Mouse (Mus musculus) right cerebral cortex, postnatal 36 days (tissue): ENCODE measurements around the gene Cyth4.
A peak's percentile ranks its signal among the peaks of the same experiment; 100 is the strongest.

Experiments used
- DNase-seq, 2 experiments: peaks; one replicate each; pipeline ENCODE4 v3.0.0; 2022; ENCODE audit warnings: low spot score in 2 of 2, mixed read lengths in 1 of 2

Cyth4 gene

DNA sequence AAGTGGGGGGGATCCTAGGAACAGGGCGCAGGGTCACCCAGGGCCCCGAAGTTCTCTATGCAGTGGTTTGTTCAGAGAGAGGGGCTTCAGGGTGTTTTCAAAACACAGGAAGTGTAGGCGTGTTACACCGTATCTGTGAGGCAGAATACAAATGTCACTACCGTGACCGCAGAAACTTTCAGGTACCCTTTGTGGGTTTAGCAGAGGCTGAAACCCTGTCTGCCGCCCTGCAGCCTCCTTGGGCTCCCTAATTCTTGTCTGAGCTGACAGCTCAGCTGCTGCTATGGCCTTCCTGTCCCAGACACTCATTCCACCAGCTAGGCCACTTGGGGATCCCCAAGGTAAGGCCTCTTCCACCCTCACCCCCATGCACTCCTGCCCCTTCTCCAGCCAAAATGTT is 17.7 kb downstream of the Cyth4 start:
- DNase-seq, result no peak

DNA sequence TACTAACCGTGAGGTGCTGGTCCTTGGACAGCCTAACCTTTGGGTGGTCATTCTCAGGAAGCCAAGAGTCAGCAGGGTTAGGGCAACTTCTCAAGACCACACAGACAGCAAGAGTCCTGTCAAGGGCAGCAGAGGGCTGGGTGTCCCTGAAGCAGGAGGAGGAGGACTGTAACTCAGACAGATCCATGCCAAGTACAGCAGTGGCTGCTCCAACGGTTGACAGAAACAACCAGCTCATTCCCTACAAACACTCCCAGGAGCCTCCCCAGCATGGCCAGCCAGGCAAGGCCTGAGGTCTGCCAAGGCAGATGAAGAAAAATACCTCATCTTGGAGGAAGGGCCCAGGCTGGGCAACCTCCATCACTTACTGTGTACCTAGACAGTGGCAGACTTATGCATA is 20.1 kb downstream of the Cyth4 start:
- no peak for DNase-seq

DNA sequence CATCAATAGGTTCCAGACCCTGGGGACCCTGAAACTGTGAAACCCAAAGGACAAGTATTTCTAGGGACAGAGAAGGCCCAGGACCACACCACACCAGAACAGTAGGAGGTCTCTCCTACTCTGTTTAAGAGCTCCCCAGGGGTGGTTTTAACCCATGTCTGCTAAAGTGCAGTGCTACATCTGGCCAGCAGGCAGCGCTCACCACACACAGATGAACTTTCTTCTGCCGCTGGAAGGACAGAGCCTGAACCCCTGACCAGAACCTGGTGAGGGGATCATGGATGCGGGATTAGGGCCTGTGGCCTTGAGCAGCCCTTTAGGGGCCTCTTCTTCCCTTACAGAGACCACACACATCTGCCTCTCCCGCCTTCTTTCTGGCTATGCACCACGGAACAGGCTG is 26.6 kb downstream of the Cyth4 start:
- peak; percentile 54 to 59 for DNase-seq

DNA sequence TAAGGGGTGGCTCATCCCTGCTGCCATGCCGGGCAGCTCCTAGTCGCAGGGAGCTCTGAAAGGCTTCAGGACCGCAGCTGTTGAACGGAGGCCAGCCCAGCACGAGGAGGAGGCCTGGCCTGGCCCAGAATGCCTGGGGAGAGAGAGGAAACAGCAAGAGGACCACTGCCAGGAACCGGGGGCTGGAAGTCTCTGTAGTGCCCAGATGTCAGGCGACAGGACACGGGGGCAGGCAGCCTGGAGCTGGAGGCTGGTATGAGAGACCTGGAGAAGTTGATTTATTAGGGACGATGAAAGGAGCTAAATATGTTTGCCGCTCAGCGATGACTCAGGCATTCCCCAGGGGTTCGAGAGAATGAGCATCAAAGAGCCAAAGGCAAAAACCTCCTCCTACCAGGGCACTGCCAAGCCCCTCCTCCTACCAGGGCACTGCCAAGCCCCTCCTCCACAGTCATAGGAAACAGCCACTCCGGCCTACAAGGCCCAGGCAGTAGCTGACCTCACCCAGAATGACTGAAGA is 27.6 kb downstream of the Cyth4 start:
- no peak for DNase-seq

DNA sequence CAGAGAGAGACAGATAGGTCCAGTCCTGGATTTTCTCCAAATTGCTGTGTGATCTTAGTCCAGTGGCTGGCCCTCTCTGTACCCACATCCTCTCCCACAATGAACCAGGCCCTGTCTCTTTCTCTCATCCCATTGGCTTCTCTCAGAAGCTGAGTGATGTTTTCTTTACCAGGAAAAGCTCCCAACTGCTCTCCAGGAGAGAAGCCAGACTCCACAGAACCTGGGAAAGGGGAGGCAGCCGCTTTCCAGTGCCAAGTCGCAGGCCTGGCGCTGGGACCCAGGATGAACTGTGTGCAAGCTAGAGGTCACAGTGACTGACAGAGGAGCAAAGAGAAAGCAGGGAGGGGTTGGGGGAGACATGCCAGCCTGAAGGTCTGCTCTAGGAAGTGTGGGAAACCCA is 28.1 kb downstream of the Cyth4 start:
- no peak for DNase-seq

DNA sequence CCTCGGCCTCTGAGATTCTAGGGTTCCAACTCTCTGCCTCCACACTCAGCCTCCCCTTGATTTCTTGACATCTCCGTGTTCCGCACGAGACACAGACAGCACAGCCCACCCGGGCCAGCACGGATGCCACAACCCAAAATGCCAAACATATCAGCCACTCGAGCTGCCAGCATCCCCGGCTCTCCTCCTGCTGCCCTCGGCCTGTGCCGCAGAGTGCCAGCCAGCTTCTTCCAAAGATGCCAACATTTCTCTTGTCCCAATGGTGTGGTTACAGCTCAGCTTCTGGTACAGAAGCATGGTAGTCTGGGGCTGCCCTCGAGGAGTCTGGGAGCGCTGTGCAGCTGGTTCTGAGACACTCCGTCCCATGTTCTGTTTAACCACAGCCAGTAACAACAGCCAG is 29.4 kb downstream of the Cyth4 start:
- DNase-seq, result no peak

DNA sequence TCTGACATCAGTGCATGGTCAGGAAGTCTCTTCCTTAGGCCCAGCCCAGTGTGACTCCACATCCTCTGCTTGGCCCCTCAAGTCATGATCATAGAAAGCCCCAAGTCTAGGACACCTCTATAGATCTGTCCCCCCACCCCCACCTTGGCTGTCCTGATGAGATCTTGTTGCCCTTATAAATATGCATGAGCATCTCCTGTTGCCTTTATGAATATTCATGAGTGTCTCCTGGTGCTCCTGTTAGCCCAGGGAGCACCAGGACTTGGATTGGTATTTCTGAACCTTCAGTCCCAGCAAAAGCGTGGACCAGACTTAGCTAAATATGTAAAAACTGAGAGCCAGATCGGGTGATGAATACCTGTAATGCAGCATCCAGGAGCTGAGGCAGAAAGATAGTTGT is 35.5 kb downstream of the Cyth4 start:
- DNase-seq, result no peak

DNA sequence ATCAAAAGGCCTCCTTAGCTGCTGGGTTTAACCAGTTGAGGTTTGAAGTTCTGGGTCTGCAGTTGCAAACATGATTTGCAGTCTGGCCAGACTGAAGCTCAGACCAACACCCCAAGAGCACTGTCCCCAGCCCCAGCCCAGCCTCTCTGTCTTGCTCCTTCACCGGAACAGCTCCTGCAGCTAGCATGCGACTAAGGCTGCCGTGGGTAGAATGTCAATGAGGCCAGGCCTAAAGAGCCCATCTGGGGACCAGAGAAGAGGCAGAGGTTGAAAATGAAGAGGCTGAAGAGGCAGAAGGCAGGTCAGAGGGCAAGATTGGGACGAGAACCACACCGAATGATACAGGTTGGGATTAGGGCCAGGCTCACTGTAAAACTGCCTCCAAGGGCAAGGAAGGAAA is 36.6 kb downstream of the Cyth4 start:
- DNase-seq, result no peak

DNA sequence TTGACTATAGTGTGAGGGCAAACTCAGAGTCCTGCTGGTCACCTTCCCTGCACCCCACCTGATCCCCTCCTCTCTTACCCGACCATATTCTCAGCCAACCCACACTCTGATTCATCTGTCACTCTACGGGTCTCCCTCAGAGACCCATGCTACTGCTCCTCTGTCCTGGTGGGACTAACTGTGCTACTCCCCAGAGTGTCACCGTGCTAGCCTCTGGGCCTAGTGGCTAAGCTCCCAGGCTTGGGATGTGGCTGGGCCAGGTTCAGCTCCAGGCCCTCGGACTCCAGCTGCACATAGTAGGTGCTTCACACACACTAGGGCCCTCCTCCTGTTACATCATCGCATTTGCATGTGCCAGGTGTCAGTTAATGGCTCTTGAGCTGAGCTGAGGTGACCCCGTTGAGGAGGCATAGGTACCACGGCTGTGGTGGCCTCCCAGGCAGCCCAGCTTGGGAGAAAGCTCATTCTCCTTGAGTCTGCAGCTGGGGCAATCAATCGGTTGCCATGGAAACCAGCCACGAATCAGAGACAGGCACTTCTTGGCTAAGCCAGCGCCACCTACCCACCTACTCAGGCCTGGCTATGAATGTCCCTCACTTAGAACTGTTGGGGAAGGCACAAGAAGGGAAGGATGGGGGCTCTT is 37.4 kb downstream of the Cyth4 start:
- DNase-seq, result peak; percentile 69 to 70

DNA sequence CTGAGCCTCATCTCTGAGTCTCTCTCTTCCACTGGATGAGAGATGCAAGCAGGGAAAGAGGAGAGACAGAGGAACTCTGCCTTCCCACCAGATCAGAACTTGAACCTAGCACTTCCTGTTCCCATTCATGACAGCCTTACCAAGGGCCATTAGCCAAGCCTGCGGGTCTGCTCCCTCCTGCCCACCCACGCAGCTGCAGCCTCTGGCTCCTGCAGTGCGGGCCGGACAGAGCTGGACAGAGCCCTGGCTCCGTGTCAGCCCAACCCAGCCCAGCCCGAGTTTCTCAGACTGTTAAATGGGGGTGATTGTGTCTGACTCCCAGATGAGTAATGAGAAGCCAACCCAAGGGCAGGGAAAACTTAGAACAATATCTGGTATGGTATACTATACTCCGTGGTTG is 38.4 kb downstream of the Cyth4 start:
- peak in 1 of 2 experiments; percentile 20 for DNase-seq

DNA sequence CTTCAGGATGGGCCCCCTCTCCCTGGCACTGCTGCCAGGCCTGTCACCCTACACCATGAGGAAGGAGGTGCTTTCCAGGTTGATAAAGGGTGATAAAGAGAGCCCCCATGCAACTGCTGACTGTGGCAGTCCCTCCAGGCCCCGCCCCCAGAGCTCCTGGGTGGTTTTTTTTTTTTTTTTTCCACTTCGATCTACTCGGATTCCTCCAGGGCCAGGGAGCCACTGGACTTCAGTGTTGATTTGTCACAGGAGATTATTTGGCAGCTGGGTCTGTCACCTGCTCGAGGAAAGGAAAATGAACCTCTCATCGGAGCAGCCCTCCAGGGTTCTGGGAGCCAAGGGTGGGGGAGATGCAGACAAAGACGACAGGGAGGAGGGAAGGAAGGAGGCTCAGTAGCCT is 46.8 kb downstream of the Cyth4 start:
- no peak for DNase-seq

DNA sequence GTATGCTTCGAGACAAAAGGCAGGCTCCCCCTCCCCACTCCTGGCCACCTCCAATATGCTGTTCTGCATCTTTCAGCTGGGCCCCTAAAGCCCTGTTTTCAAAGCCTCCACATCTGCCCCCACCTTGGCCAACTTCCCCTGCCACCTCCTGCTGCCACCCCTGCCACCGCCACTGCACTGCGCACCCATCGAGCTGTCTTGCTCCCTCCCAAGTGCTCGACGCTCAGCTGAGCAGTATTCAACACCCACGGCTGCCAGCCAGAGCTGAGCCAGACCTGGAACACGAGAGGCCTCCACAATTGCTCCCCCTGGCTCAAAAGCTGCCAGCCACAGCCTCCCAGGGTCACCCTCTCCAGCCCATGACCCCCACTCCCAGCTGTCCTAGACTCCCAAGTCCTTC is 47.8 kb downstream of the Cyth4 start:
- DNase-seq, result peak; percentile 30 to 50

DNA sequence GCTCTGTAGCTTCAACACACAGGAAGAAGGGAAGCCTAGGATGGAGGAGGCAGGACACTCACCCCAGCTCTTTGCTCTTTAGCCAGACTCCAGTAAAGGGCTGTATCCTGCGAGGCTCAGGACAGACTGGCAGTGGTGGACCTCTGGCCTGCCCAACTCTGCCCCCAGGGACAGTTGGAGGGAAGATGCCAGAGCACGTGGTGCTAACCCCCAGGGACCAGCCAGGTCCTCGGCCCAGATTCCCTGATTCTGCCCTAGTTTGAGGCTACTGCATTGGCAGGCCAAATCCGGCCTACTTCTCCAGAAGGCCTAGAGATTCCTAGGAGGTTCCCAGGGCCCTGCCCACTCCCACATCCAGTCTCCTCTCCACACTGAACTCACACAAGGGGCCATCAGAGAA is 50.9 kb downstream of the Cyth4 start:
- DNase-seq, result no peak

DNA sequence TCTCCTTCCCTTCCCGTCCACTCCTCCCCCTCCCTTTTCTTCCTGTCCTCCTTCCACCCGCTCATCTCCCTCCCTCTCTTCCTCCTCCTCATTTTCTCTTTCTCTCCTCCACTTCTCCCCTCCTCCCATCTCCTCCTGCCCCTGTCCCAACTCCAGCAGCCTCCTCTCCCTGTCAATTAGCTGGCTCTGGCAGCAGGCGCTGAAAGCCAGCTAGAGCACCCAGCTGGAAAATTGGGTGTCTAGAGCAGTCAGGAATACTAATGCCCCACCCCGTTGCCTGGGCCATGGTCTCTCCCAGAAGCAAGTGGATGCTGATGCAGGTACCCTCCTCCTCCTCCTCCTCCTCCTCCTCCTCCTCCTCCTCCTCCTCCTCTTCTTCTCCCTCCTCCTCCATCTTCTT is 54.3 kb downstream of the Cyth4 start:
- DNase-seq, result no peak

DNA sequence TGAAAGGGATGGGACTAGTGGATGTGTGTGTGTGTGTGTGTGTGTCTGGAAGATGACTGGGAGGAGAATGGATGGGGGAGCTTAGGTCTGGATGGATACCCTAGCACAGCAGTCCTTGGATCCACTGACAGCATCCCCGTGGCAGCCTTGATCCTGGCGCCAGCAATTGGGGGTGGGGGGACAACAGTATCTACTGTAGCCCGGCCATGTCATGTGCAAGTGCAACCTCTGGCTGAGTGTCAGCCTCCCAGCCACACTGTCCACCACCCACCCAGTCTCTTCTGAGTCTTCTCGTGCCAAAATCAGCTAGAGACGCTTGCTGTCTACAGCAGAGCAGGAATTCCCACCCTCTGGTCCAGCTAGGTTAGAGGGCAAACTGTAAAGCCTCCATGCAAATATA is 67.4 kb downstream of the Cyth4 start:
- no peak for DNase-seq

DNA sequence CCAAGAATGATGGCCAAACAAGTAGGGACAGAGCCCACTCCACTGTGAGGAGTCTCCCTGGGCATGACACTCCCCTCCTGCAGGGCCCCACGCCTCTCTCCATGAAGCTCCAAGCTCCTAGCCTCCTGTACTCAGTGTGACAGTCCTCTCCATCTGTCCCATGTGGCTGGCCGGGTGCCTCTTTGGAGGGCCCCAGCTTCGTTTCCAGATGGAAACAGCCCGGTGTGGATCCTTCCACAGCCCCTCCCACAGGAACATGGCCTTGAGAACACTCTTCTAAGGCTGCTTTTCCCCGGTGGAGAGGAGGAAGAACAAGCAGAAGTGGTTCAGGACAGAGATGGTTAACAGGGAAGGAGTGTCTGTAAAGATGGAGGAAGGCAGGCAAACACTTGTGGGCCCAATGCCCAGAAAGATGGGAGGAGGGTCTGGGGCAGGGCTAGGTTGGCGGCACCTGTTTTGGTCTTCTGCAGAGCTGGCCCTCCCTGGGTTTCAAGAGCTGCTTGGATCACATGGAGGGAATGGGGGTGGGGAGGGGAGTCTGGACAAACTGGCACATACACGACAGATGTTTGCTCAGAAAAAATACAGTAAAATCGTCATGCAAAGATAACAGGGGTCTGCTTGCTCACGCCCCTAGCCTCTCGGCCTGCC is 72.5 kb downstream of the Cyth4 start:
- no peak for DNase-seq

DNA sequence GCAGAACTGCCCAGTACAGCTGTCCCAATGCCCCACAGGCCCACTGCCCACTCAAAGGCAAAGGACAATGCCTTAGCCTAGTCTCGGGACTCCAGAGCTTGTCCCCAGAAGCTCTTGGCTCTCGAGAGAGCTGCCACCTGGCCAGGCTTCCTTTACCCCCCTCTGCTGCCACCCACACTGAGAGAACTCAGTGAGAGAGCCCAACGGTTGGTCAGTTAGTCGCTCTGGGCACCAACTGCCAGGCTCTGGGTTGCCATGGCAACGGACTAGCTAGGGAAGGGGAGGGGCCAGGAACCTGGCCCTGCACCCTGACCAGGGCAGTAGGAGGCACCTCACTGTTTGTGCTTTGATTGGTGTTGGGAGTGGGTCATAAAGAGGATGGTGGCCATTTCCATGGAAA is 73.5 kb downstream of the Cyth4 start:
- DNase-seq, result no peak
